8 mouse cellular contexts compared by ENCODE assay signal in genomic region chr8:127439392-127440160, GRCm38 (mm10).
DNase-seq lines count a peak whose midpoint lies in the region; ATAC-seq and TF ChIP-seq lines count a peak whose summit lies in the region.

No protein-coding gene starts in this region.

- H3K4me2 ChIP-seq in intestine, postnatal 0 days (replicated peaks; ENCODE audit: low read depth) = peak overlapping the region; percentile 62

- no peaks in the 10 kb centered on the region for H3K27me3 ChIP-seq in intestine, postnatal 0 days (replicated peaks; ENCODE audit: control insufficient read depth, insufficient read depth, low read length)
- no peaks in the 10 kb centered on the region for H3K27me3 ChIP-seq in megakaryocyte, embryonic 14.5 days (replicated peaks)
- no peaks in the 10 kb centered on the region for H3K27me3 ChIP-seq in thymus, adult 2 months (ENCODE audit: control insufficient read depth, insufficient read depth, low read length)

- TF ChIP-seq CTCF in intestine, postnatal 0 days (IDR thresholded peaks at IDR 0.05; ENCODE audit: low read depth) = no peak
- TF ChIP-seq CTCF in thymus, adult 2 months (IDR thresholded peaks at IDR 0.05; ENCODE audit: borderline replicate concordance, control insufficient read depth, extremely low read depth, insufficient read depth, low read length, poor library complexity) = no peak

- no peak for TF ChIP-seq POLR2A in thymus, adult 2 months (IDR thresholded peaks at IDR 0.05; ENCODE audit: control insufficient read depth, extremely low read depth, insufficient read depth, low read length, poor library complexity)

- H3K27ac ChIP-seq in intestine, postnatal 0 days (ENCODE audit: low read depth, low read length) = peak overlapping the region; percentile 93
- no peak overlapping the region for H3K27ac ChIP-seq in thymus, adult 2 months (ENCODE audit: control insufficient read depth, insufficient read depth, low read length)

- no peaks in the 10 kb centered on the region for H3K9me3 ChIP-seq in intestine, postnatal 0 days (ENCODE audit: control insufficient read depth)
- H3K9me3 ChIP-seq in megakaryocyte, embryonic 14.5 days = no peaks in the 10 kb centered on the region

- intact Hi-C loops in left cerebral cortex, postnatal 25 days (cut with DNase I) = loop anchor here (5.0 kb wide), 1 partner anchor 923 kb away; no protein-coding TSS in a partner anchor

- H3K36me3 ChIP-seq in intestine, postnatal 0 days (ENCODE audit: control insufficient read depth, insufficient read depth) = peaks cover 6% of the 10 kb centered on the region
- H3K36me3 ChIP-seq in megakaryocyte, embryonic 14.5 days (replicated peaks; ENCODE audit: low read length) = peaks cover 7% of the 10 kb centered on the region
- no peaks in the 10 kb centered on the region for H3K36me3 ChIP-seq in thymus, adult 2 months (ENCODE audit: control insufficient read depth, insufficient read depth, low read length)

- DNase-seq in frontal cortex, postnatal 10 days (ENCODE audit: low spot score in 2 of 2) = no peak
- DNase-seq in gastrocnemius, postnatal 10 days = peak; percentile 40
- DNase-seq in left cerebral cortex, postnatal 25 days (ENCODE audit: low spot score in 2 of 2) = peak; percentile 31 to 58
- DNase-seq in thymus, adult 2 months = no peak
- DNase-seq in cerebellum, postnatal 25 days = no peak

- peak; percentile 73 for ATAC-seq in frontal cortex, adult (ENCODE audit: low TSS enrichment)
- no peak for ATAC-seq in intestine, postnatal 0 days

- H3K4me3 ChIP-seq in intestine, postnatal 0 days (ENCODE audit: low read depth, low read length) = peak overlapping the region; percentile 36
- H3K4me3 ChIP-seq in megakaryocyte, embryonic 14.5 days (replicated peaks) = peak overlapping the region; percentile 88
- H3K4me3 ChIP-seq in thymus, adult 2 months (ENCODE audit: control insufficient read depth, insufficient read depth, low read length) = no peak overlapping the region

- no peaks in the 10 kb centered on the region for H3K4me1 ChIP-seq in intestine, postnatal 0 days (replicated peaks; ENCODE audit: control insufficient read depth, insufficient read depth, low read length)
- H3K4me1 ChIP-seq in megakaryocyte, embryonic 14.5 days = peaks cover 64% of the 10 kb centered on the region
- H3K4me1 ChIP-seq in thymus, adult 2 months (replicated peaks; ENCODE audit: control insufficient read depth, insufficient read depth, low read length) = no peaks in the 10 kb centered on the region

- peak overlapping the region; percentile 55 for H3K9ac ChIP-seq in intestine, postnatal 0 days (ENCODE audit: low read depth, low read length)

- 32% methylated on average over 10 of the region's 10 CpGs for WGBS in intestine, postnatal 0 days
- WGBS in thymus, adult 2 months = 79% methylated on average over 10 of the region's 10 CpGs

Comparison
In these comparisons a context has a peak if more than half of its experiments do, and no peak if none do; other contexts are left out.
1. DNase-seq: peak in gastrocnemius, postnatal 10 days (single experiment) and left cerebral cortex, postnatal 25 days (2 of 2); none in frontal cortex, postnatal 10 days (0 of 2), thymus, adult 2 months (single experiment) and cerebellum, postnatal 25 days (0 of 2).